Mouse (Mus musculus): ENCODE measurements around the gene Klhdc8b. TPM values are rescaled to one million over a fixed set of nuclear protein-coding genes. Genes with fewer than 3 reads are reported as not detected.

Klhdc8b gene
- total RNA-seq, 2 experiments from 2014 or later: 40.3 to 44.7 TPM

Other genes with a start within 250 kb of the Klhdc8b start
- gene Dag1, start 197.6 kb downstream of the Klhdc8b start, total RNA-seq (2021): 10 to 100 TPM; 79.2 to 85.8 TPM
- gene Nicn1, start 171.2 kb downstream of the Klhdc8b start, total RNA-seq (2021): 100 to 1,000 TPM; 140 to 145 TPM
- gene Amt, start 164.7 kb downstream of the Klhdc8b start, total RNA-seq (2021): 10 to 100 TPM; 29.8 to 32.8 TPM
- gene Rhoa, start 155.5 kb downstream of the Klhdc8b start, total RNA-seq (2021): 100 to 1,000 TPM; 159 to 170 TPM
- 10 to 100 TPM; 30.3 to 32.0 TPM for gene Tcta, start 155.4 kb downstream of the Klhdc8b start, total RNA-seq (2021)
- 100 to 1,000 TPM in 1 of 2 experiments, 10 to 100 TPM in 1; 99.8 to 110 TPM for gene Gpx1, start 122.7 kb downstream of the Klhdc8b start, total RNA-seq (2021)
- 100 to 1,000 TPM; 123 to 125 TPM for gene Usp4, start 113.7 kb downstream of the Klhdc8b start, total RNA-seq (2021)
- 1 to 10 TPM; 3.4 to 3.8 TPM for gene 1700102P08Rik, start 68.8 kb downstream of the Klhdc8b start, total RNA-seq (2021)
- gene Ccdc36, start 33.1 kb downstream of the Klhdc8b start, total RNA-seq (2021): under 1 TPM; 0.23 TPM
- gene BC048562, start 25.1 kb downstream of the Klhdc8b start, total RNA-seq (2021): not detected
- gene Ccdc71, start 1.1 kb downstream of the Klhdc8b start, total RNA-seq (2021): 10 to 100 TPM; 37.9 to 39.9 TPM
- 10 to 100 TPM; 27.0 to 37.8 TPM for gene Lamb2, start 18.2 kb upstream of the Klhdc8b start, total RNA-seq (2021)
- 100 to 1,000 TPM; 139 to 142 TPM for gene Usp19, start 29.0 kb upstream of the Klhdc8b start, total RNA-seq (2021)
- gene Qars, start 46.1 kb upstream of the Klhdc8b start, total RNA-seq (2021): 10 to 100 TPM; 72.7 to 77.7 TPM
- gene Qrich1, start 55.2 kb upstream of the Klhdc8b start, total RNA-seq (2021): 100 to 1,000 TPM; 140 TPM
- gene Impdh2, start 98.7 kb upstream of the Klhdc8b start, total RNA-seq (2021): 10 to 100 TPM; 46.7 to 47.7 TPM
- gene Ndufaf3, start 105.9 kb upstream of the Klhdc8b start, total RNA-seq (2021): 10 to 100 TPM; 53.8 to 70.6 TPM
- 100 to 1,000 TPM in 1 of 2 experiments, 10 to 100 TPM in 1; 85.1 to 102 TPM for gene Dalrd3, start 108.3 kb upstream of the Klhdc8b start, total RNA-seq (2021)
- 100 to 1,000 TPM in 1 of 2 experiments, 10 to 100 TPM in 1; 96.3 to 126 TPM for gene Wdr6, start 117.2 kb upstream of the Klhdc8b start, total RNA-seq (2021)
- 10 to 100 TPM; 91.8 to 92.3 TPM for gene P4htm, start 136.1 kb upstream of the Klhdc8b start, total RNA-seq (2021)
- 10 to 100 TPM; 51.0 to 51.8 TPM for gene Arih2, start 187.8 kb upstream of the Klhdc8b start, total RNA-seq (2021)
- 10 to 100 TPM; 11.5 to 13.7 TPM for gene Slc25a20, start 200.5 kb upstream of the Klhdc8b start, total RNA-seq (2021)
- 10 to 100 TPM; 47.7 to 50.9 TPM for gene Prkar2a, start 227.7 kb upstream of the Klhdc8b start, total RNA-seq (2021)

Data from left cerebral cortex, adult 18-20 months (tissue).